Mouse (Mus musculus) CD4-positive naive resting alpha-beta T cell, adult 76 days (primary cell): ENCODE data around the gene 4933403O08Rik. TPM values are rescaled to one million over a fixed set of nuclear protein-coding genes. Genes with fewer than 3 reads are reported as not detected.

Source experiments
- total RNA-seq: library from RNA; stranded (reverse); gene quantifications from one replicate; pipeline ENCODE4 v1.2.4, GENCODE M21; 2023

Gene 4933403O08Rik
- total RNA-seq: not detected

DNA sequence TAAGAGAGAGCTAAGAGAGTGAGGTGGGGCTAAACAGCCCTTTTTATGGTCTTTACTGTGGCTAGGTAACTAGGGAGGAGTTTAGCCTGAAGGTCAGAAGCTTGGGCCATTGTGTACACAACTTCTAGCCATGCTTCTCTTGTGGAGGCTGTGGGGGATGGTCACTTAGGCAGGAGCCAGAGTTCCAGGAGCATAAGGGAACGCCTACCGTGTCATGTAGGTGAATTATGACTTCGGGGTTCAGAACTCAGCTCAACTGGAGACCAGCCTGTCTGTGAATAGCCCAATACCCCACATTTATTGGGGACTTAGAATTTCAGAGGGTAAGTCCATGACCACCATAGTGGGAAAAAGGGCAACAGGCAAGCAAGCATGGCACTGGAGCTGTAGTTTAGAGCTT lies at the start of gene 4933403O08Rik:
Gene 4933403O08Rik (plus strand): TSS at position 301 of the 400 bp plus-strand sequence.

Other genes starting within 250 kb of the 4933403O08Rik start
- not detected for gene Tex16, start 228.0 kb upstream of the 4933403O08Rik start, total RNA-seq
- 12.8 TPM for gene Apool, start 72.3 kb downstream of the 4933403O08Rik start, total RNA-seq
- not detected for gene Satl1, start 167.7 kb downstream of the 4933403O08Rik start, total RNA-seq